Mouse (Mus musculus): ENCODE data around the gene Gm4131.

Gm4131 gene

DNA sequence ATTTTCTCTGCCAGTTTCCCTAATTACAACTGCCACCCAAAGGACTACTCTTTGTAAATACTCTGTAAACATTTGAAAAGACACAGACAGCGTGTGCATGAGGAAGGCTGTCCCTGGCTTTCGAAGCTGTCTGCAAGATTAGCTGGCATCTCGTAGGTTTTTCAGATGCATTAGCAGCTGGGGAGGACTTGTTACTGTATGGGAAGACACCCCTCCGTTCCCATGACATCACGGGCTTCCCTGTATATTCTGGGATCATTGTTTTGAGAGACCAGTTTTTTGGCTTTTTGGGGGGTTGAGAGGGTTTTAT lies 111.2 kb downstream of the Gm4131 start:
- no peak for DNase-seq

DNA sequence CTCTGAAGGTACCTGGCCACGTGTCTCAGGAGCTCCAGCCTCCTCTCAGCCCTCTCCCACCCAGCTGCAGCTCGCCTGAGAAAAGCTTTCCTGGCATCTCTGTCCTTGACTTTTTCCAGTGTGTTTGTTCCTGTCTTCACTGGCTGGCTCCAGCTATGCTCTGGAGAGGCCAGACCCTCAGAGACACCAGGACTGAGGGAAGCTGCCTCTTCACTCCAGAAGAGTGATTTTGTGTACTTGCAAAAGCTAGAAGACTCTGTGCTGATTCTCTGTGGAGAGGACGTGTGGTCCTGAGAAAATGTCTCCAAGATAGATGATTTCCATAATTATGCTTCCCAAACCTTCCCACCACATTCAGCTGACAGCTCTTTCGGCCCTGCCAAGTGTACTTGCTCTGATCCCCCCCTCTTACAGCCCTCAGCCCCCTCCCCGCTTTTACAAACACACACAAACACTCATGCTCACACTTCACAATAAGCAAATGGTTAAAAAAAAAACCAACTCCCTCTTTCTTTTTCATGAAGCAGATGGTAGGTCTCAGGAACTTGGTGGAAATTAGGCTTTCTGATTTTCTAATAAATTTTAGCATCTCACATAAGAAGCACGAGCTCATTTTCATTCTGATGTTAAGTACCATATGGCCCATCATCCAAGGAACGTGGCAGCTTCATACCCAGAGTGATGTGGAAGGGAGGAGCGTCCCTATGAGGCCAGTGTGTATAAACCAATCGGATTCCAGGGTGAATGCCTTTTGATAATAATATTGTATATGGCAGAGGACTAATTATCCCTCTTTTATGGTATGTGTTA lies 111.8 kb downstream of the Gm4131 start:
- DNase-seq = no peak

DNA sequence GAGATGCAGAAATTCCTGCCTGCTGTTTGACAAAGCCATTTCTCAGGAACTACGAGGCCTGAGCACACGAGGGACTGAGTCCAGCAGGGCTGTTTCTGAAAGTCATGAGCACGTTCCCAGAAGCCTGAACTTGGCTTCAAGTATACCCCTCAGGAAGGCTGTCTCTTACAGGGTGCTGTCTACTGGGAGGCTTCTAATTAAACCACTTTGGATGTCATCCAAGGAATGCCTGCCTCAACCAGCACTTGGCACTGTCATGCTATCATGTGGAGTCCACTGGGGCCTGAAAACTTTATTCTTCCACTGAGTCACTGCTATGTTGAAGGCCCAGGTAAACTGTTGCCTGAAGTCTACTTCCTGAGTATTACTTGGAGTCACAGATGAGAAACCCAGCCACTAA lies 112.6 kb downstream of the Gm4131 start:
- DNase-seq = no peak

DNA sequence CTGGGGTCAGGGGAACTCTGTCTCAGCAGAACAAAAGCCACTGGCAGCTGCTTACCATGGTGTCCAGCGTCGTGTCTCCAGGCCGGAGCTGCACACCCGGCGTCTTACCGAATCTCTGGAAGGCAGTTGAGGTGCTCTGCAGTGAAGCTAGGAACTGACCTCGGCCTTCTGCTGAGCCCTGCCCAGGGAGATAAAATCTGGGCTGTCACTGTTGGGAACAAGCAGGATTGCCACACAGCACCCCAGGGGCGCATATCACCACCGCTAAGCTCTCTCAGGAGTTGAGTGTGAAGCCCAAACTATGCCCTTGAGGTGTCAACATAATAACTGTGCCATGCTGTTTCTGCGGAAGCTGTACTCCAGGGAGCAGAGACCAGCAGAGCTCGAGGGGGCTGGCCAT lies 113.4 kb downstream of the Gm4131 start:
- DNase-seq = no peak

DNA sequence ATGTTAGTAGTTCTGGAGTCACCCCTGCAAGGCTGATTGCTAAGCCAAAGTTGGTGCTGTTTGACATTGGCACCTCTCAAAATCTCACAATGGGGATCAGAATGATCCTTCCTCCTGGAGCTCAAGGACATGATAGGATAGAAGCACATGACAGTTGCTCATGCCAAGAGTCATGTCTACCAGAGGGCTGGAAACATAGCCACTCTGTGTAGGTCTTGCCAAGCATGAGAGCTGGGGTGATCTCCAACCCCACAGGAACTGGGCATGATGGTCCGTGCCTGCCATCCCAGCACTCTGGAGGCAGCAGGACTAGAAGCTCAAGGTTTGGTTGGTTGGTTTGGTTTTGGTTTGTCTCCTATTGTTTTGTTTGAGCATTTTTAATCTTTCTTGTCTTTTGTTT lies 116.0 kb downstream of the Gm4131 start:
- no peak for DNase-seq

DNA sequence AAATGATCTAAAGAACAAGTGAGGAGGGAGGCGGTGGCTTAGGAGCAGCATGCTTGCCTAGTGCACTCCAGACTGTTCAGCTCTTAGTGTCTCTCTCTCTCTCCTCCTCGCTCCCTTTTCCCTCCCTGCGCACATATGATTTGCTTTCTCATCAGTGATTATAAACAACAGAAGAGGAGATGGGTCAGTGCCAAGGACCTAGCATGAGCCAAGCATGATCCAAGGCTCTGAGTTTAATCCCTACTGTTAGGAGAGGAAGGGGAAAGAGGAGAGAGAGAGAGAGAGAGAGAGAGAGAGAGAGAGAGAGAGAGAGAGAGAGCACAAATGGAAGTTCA lies 119.5 kb downstream of the Gm4131 start:
- no peak for DNase-seq

DNA sequence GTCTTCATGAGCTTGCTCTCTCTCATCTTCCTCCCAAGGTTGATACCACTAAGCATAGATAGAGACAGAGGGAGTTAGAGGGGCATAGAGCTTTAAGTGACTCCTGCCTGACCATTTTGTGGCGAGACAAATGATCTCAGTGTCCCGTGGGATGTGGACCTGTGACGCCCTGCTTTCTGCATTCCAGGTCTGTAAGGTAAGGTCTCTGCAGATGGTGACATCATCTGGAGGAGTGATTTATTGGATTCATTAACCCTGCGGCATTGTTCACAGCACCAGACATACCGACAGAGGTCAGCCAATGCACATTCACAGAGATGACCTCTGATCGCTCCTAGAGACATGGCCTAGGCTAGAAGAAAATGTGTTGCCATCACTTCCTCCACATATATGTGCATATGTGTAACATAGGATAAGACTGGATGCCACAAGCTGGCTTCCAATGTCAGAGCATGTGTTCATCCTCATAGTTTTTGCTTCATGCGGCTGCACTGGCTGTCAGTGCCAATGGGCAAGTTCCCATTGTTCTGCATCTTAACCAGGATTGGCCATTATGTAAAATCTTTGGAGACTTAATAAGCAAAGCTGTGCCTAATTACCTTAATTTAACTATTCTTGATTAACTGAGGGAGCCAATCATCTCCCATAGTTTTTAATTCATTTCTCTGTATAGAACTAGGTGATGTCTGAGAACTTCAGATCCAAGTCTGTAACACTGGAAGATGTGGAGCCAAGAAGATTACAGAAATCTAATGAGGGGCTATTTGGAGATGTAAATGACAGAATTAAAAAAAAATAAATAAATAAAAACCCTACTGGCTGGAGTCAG lies 120.1 kb downstream of the Gm4131 start:
- no peak for DNase-seq

DNA sequence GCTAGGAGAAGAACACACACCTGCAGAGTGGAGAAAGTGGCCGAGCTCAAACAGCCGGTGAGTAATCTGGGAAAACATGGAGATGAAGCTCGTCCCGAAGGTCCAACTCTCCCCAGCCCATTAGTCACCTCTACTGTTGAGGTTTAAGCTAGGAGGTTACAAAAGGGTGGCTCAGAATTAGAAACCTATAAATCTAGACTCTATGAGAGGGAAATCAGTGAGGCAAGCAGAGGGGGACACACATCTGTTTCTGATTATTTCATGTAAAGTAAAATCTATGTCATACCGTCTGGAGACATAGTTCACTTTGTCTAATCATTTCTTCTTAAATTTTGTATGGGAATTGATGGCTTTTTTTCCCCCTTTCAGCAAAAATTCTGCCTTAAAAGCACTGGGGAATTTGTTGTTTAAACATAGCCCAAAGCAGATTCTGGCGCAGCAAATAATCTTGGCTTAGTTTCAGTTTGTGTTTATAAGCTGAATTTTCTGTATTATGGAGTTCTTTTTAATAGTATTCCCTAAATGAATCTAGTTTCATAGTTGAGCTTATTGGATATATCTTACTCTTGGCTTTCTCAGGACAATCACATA lies 122.8 kb downstream of the Gm4131 start:
- no peak for DNase-seq

DNA sequence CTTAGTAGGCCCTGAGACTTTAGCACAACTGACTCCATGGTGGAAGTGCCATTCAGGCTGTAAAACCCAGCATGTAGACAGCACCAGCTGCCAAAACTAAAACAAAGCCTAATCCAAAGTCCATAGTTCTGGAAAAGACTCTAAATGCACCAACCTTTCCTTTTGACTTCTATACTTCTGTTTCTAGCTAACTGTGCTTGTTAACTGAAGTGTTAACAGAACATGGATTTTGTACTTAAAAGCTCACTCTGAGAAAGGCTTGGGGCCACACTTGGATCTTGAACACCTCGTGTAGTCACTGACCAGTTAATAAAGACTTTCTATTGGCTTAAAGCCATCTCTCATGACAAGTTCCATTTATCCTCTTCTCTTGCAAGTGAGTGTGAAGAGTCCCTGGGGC lies 123.8 kb downstream of the Gm4131 start:
- DNase-seq = no peak

DNA sequence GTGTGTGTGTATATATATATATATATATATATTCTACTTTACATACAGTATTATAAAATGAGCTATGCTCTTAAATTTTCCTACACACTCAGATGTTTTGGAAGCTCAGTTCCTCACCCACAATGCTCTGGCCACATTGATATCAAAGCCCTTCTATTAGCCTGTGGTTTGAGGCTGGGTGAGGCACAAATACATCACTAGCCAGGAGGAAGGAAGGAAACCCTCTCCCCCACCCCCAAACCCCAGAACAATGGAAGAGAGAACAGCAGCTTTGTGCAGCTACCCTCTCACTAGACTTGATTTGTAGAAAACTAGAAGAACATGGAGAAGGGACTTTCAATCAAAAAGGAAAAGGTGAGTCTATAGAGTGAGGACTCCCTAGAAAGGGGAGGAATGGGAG lies 126.7 kb downstream of the Gm4131 start:
- no peak for DNase-seq

DNA sequence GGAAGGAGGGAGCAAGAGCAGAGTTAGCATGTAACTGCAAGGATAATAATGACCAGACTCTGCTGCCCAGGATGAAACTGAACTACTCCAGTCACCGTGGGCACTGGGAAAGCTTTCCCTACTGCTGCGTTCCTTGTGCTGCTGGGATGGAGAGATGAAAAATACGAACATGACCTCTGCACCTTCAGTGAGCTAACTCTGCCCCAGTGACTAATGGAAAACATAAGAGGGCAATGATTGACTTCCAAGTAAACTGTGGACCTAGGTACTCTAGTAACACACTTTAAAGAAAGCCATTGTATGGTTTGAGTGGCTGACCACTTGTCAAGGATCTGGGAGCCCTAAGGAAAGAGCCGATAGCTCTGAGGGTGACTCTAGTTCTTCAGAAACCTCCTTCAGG lies 128.5 kb downstream of the Gm4131 start:
- no peak for DNase-seq

DNA sequence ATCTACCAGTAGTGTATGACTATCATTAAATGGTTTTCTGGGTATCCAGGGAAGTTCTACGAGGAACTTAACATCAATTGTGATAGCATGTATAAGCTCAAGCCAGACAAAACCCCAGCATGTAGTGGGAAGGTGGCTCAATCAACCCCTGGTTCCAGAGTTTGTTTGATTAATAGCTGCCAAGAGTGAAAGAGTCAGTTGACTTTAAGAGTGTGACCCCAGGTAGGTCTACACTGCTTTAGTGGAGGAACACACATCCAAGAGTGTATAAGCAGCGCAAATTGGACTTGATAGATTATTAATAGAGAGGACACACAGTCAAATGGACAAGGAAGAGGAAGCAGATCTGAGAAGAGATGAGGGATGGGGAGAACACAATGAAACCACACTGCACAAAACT lies 128.9 kb downstream of the Gm4131 start:
- no peak for DNase-seq

DNA sequence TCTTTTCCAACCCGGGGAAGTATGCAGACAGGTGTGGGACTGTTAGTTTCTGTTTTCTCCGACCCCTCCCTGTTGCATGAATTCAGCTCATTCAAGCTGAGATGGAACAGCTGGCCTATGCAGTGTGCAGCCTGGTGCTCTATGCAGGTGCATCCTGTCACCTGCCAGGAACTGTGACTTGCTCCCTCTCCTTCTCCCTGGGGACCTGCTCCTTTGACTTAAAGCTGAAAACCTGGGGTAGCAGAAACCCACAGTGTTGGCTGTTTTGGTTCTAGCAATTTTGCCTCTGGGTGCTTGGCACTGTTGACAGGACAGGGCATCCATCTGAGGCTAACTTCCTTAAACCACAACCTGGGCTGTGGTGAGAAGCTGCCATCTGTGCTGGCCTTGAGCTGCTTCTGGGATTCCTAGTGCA lies 141.4 kb downstream of the Gm4131 start:
- no peak for DNase-seq

DNA sequence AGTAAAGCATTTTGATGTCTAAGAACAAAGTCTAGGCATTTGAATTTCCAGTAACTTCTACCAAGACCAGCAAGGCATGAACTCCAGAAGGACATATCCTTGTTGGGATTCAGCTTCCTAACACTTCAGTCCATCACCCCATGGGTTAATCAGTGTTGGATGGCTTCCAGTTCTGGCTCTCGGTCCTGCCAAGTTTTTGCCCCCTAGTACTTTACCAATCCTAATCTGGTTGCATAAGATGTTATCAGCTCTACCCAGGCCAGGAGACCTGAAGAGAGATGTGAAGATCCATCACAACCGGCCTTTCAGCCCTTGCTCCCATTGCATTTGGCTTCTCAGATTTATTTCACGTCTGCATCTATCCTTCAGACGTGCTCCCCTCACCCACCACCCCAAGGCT lies 144.5 kb downstream of the Gm4131 start:
- DNase-seq = no peak

DNA sequence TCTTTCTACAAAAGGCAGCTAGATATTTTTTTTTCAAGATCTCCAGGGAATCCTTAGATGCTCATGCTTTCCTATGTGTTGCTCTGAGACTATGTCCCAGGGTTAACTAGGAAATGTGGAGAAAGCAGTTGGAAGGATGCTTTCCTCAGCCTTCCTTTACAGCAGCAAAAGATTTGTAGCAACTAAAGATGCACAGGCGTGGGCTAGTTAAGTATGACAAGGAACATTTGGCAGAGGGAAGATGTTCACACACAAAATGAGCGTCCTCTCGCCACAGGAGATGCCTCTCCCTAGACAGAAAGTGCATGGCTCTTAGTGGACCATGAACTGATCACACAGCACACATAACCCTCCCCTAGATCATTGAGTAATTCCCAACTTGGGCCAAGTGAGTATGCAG lies 149.2 kb downstream of the Gm4131 start:
- no peak for DNase-seq

DNA sequence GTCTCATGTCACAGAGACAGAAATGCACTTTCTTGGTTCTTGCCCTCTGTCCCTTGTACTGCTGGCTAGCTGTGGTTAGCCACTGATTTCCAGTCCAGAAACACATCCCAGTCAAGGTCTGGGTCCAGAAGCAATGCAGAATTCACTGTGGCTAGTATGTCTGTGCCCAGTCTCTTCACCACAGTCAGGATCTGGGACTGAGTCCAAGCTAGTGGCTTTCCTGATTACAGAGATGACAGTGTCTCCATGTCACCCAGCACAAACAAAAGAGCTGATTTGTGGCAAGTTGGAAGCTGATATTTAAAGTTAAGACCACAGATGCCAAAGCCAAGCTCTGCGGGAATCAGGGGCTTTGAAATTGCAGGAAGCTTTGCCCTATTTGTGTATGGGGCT lies 150.0 kb downstream of the Gm4131 start:
- peak; percentile 29 for DNase-seq

DNA sequence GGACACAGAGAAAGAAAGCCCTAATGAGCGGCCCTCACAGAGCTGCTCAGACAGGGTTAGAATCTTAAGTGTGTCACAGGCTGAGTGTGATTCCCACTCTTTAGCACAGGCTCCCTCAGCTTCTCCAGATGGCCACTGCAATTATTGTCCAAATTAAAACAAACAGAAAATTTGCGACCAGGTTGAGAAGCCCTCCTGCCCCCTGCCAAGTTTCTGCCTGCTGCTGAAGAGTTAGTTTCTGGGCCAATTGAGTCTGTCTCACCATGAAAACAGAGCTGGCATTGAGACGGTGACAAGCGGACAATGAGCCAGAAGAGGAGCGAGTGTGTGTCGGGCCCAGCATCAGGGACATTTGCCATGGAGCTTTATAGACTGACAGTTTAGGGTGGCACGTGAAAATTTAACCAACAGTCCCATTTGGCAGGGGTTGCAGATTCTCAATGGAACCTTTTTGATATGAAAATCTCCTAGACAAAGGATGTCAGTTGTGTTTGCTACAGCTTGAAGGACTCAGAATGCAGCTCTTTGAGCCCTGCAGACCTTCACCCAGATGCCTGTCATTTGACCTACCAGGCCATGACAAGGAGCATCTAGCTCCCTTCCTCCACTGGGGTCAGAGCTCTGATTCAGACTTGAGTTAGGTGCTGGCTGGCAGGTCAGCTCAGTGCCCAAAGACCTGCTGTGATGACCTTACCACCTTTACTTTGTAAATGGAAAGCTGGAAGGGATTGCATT lies 150.5 kb downstream of the Gm4131 start:
- DNase-seq = peak; percentile 35
